Mouse (Mus musculus): ENCODE measurements around the gene Entpd7.

DNA sequence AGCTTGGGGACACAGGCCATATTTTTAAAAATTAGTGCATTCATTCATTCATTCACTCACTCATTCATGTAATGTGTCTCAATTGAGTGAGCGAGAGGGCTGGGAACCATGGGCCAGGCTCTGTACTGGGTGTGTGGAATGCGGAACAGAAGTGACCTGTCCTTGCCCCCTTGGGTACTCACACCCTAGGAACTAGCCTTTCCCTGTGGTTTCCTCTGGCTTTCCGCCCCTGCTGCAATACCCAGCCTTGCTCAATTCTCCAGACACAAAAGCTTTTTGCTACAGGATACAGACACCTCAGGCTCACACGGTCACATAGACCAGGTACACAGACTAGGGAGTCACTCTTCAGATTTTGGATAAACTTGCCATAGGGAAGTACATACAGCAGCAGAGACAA, 41.1 kb upstream of the Entpd7 start:
- TF ChIP-seq CTCF (IDR thresholded peaks at IDR 0.05; ENCODE audit: low read depth), result no peak
- TF ChIP-seq EP300 (IDR thresholded peaks at IDR 0.05; ENCODE audit: low read depth), result no peak

All from heart, postnatal 0 days (tissue).